Mouse (Mus musculus) mesoderm, embryonic 11.5 days (tissue): ENCODE measurements around the gene 1700016H13Rik.
A peak's percentile ranks its signal among the peaks of the same experiment; 100 is the strongest.

Experiments used
- DNase-seq: peaks from one replicate; pipeline ENCODE4 v3.0.0-alpha.2; 2012; ENCODE audit warnings: low read depth, low spot score

1700016H13Rik gene

GRCm38 (mm10) chr5:103655346-103656118, at the start of gene 1700016H13Rik:
1700016H13Rik (minus strand) TSS chr5:103656010.
- peak; percentile 78 for DNase-seq

GRCm38 (mm10) chr5:103705331-103705730, 49.5 kb upstream of the 1700016H13Rik start:
- no peak for DNase-seq

GRCm38 (mm10) chr5:103702527-103702926, 46.7 kb upstream of the 1700016H13Rik start:
- no peak for DNase-seq

- DNase-seq: no peak
Measured at GRCm38 (mm10) chr5:103701466-103701865, 45.7 kb upstream of the 1700016H13Rik start.

GRCm38 (mm10) chr5:103700661-103701060, 44.9 kb upstream of the 1700016H13Rik start:
- DNase-seq: no peak

GRCm38 (mm10) chr5:103699537-103699936, 43.7 kb upstream of the 1700016H13Rik start:
- DNase-seq: no peak

GRCm38 (mm10) chr5:103698577-103698976, 42.8 kb upstream of the 1700016H13Rik start:
- no peak for DNase-seq

- no peak for DNase-seq
Measured at GRCm38 (mm10) chr5:103697875-103698491, 42.2 kb upstream of the 1700016H13Rik start.

GRCm38 (mm10) chr5:103694094-103694493, 38.3 kb upstream of the 1700016H13Rik start:
- no peak for DNase-seq

GRCm38 (mm10) chr5:103693041-103693641, 37.3 kb upstream of the 1700016H13Rik start:
- peak; percentile 29 for DNase-seq

GRCm38 (mm10) chr5:103692531-103693040, 36.8 kb upstream of the 1700016H13Rik start:
- DNase-seq: no peak

GRCm38 (mm10) chr5:103691624-103692530, 36.1 kb upstream of the 1700016H13Rik start, which contains the start of gene Aff1:
Aff1 (plus strand) TSS chr5:103692374.
- peak; percentile 84 for DNase-seq

- DNase-seq: no peak
Measured at GRCm38 (mm10) chr5:103691171-103691570, 35.4 kb upstream of the 1700016H13Rik start.

- DNase-seq: no peak
Measured at GRCm38 (mm10) chr5:103690190-103690589, 34.4 kb upstream of the 1700016H13Rik start.

- DNase-seq: no peak
Measured at GRCm38 (mm10) chr5:103689645-103690044, 33.8 kb upstream of the 1700016H13Rik start.

- DNase-seq: no peak
Measured at GRCm38 (mm10) chr5:103681824-103682223, 26.0 kb upstream of the 1700016H13Rik start.

- DNase-seq: peak; percentile 74
Measured at GRCm38 (mm10) chr5:103680381-103680780, 24.6 kb upstream of the 1700016H13Rik start.

- no peak for DNase-seq
Measured at GRCm38 (mm10) chr5:103678974-103679373, 23.2 kb upstream of the 1700016H13Rik start.

- no peak for DNase-seq
Measured at GRCm38 (mm10) chr5:103677894-103678293, 22.1 kb upstream of the 1700016H13Rik start.

- no peak for DNase-seq
Measured at GRCm38 (mm10) chr5:103676289-103676881, 20.6 kb upstream of the 1700016H13Rik start.

GRCm38 (mm10) chr5:103674482-103674881, 18.7 kb upstream of the 1700016H13Rik start:
- DNase-seq: peak; percentile 54
